Mouse (Mus musculus) thymus, adult 18-20 months (tissue): ENCODE data around the gene Wdfy4.

ENCODE experiments used
- DNase-seq, 2 experiments: peaks; one replicate each; pipeline ENCODE4 v3.0.0; 2022; ENCODE audit warnings: mixed read lengths in 2 of 2

The Wdfy4 gene

GRCm38 (mm10) chr14:32964742-32965141 is 220.6 kb downstream of the Wdfy4 start:
- no peak for DNase-seq

DNA sequence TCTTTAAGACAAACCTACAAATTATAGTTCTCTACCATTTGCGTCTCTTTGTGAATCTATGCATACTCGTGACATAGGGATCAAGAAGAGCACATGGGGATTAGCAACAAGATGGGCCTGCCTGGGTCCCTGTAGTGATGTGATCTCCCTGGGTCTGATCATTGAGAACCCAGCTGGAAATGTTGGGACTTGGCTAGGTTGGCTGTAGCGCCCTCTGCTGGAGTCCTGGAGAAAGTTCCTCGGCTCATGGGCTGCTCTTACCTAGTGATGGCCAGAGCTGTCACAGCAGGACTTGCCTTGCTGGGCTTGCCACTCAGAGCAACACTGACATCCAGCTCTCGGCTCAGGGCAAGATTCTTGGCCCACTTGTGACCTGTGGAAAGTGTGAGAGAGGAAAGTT is 224.8 kb downstream of the Wdfy4 start:
- no peak for DNase-seq

DNA sequence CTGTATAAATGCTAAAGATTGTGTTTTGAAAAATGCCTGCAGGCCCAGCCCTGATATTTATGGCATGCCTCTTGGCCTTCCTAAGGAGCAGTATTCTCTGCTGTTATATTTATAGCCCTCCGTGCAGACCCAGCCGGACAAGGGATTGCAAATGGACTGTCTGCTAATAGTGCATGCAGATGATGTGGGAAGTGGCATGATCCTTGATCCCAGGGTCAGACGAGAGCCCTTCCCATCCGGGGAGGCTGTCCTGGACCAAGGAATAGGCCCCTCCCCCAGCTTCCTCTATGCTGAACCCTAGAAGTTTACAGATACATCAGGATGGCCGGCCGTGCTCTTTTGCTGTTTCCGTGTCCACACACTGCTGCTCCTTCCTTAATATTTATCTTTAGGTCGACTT is 226.6 kb downstream of the Wdfy4 start:
- DNase-seq: no peak

GRCm38 (mm10) chr14:32956486-32956885 is 228.8 kb downstream of the Wdfy4 start:
- DNase-seq: no peak

GRCm38 (mm10) chr14:32950312-32951301 is 234.7 kb downstream of the Wdfy4 start:
- DNase-seq: no peak

GRCm38 (mm10) chr14:32947512-32947911 is 237.8 kb downstream of the Wdfy4 start:
- no peak for DNase-seq

DNA sequence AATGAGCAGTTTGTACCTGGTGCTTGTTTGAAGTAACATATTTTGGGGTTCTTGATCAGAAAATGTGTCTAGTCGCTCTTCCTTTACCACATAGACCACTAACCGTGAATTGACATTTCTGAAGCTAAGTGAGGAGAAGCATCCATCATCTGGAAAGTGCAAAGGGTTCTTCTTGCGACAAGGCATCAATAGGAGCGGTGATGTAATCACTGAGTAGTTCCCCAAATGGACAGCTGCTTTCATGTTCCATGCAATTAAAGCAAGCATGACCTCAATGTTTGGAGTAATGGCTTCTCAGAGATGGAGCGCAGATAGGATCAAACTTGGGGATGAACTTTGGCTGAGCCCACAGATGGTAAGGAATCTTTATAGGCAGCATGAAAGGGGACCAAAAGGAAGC is 246.1 kb downstream of the Wdfy4 start:
- no peak for DNase-seq

DNA sequence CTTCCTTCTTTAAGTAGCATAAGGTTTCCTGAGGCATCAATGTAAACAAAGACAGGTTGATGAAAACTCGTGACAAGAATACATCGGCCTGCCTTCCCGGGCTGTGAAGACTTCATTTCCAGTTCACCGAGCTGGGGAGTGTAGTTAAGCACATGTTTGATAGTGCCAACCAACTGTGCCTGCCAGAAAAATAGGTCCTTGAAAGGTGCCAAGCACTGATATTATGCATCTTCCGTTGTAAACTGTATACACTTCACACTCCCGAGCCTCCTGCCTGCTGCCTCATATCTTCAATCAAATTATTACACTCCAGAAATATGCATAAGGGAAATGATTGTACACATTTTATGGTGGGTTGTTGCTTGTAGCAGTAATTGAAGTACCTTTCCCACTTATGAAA is 251.2 kb downstream of the Wdfy4 start:
- DNase-seq: no peak

DNA sequence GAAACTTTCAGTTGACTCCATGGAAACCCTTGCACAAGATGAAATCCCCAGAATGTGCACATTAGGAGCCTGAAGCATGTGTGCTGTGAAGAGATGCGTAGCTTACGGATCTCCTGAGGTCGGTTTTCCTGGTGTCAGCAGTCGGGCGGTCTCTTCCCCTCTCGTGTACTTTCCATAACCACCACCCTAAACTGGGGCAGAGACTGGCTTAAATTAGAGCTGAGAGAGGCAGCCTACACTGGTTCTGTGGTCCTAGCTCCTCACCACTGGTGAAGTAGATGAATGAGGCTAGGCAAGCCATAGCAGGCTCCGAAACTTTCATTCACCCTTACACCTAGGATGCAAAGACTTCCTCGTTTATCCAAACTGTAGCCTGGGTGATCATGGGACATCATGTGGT is 253.1 kb downstream of the Wdfy4 start:
- no peak for DNase-seq

DNA sequence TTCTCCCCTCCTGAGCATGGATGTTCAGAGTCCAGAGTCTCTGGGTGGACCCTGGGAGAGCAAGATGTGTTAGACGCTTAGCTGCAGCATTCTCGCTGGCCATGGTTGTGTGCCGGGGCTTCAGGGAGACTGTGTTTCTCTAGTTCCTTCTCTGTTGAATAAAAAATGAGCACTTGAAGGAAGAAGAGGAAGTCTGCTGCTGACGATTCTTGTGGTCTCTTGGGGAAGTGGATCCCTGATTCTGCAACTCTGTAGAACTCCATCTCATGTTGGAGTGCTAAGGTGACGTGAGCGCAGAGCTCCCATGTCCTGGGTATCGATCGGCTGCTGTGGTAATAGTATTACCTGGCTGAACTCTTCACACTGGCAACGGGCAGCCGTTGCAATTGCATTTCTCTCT is 253.6 kb downstream of the Wdfy4 start:
- DNase-seq: no peak

DNA sequence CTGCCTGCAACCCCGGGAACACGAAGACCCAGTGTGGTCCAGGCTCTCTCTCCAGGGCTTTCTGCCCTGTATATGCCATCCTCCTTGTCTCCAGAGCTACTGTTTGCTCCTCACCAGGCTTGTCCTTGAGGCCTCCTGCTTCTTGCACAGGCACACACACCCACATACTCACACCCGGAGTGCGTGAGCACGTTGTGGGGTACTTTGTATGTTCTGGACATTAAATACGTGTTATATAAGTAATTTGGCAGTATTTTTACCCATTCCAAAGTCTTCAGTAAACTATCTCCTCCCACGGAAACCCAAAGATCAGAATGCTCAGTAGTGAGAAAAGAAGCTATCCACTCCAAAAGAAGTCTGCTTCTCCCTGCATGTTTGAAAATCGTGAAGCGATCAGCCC is 261.4 kb downstream of the Wdfy4 start:
- no peak for DNase-seq

DNA sequence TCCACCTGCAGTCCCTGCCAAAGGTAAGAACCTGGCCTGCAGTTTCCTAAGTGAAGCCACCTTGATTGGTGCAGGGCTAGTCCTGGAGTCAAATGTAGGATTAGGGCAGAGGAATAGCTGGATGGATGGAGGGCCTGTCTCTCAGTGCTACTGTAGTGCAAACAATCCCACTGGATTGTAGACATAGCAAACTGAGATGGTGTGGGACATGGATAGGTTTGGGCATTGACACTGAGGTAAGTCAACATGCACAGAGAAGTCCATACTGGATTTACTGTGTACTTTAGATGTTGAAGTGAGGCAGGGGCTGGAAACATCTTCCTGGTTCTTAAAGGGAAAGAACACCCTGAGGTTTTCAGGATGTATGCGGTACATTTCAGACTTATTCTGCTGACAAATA is 267.4 kb downstream of the Wdfy4 start:
- no peak for DNase-seq

- no peak for DNase-seq
These were observed 269.9 kb downstream of the Wdfy4 start for GRCm38 (mm10) chr14:32915360-32915759.

- DNase-seq: no peak
These were observed 274.1 kb downstream of the Wdfy4 start for GRCm38 (mm10) chr14:32911187-32911586.
